Mouse (Mus musculus): ENCODE measurements at regions not wholly inside any gene's neighbourhood (a gene's known extent, or its start where the extent isn't known, plus 50 kb on each side); places are given as distances from the start of the nearest gene placed in this dataset.
"Not testable (repeated sequence)": the region's sequence is repeated elsewhere in the genome, so short reads cannot be mapped to it uniquely, and the experiment has no call there.

GRCm38 (mm10) chr14:120804183-120804848 lies 106.7 kb upstream of the Ipo5 start:
- H3K36me3 ChIP-seq (ENCODE audit: control insufficient read depth, insufficient read depth): no peaks in the 10 kb centered on the region
- TF ChIP-seq CTCF (IDR thresholded peaks at IDR 0.05; ENCODE audit: low read depth): no peak
- no peaks in the 10 kb centered on the region for H3K4me1 ChIP-seq (replicated peaks; ENCODE audit: control insufficient read depth, insufficient read depth, low read length)
- H3K4me2 ChIP-seq (replicated peaks; ENCODE audit: low read depth): no peak overlapping the region
- H3K27me3 ChIP-seq (replicated peaks; ENCODE audit: control insufficient read depth, insufficient read depth, low read length): no peaks in the 10 kb centered on the region
- no peak overlapping the region for H3K9ac ChIP-seq (ENCODE audit: low read depth, low read length)
- ATAC-seq: no peak
- no peak overlapping the region for H3K27ac ChIP-seq (ENCODE audit: low read depth, low read length)
- 43% methylated on average over 7 of the region's 7 CpGs for WGBS
- H3K4me3 ChIP-seq (ENCODE audit: low read depth, low read length): no peak overlapping the region
- H3K9me3 ChIP-seq (ENCODE audit: control insufficient read depth): no peaks in the 10 kb centered on the region

- 67% methylated on average over 6 of the region's 6 CpGs for WGBS
- no peak overlapping the region for H3K4me2 ChIP-seq (replicated peaks; ENCODE audit: low read depth)
- no peak for ATAC-seq
- TF ChIP-seq CTCF (IDR thresholded peaks at IDR 0.05; ENCODE audit: low read depth): no peak
- no peaks in the 10 kb centered on the region for H3K4me1 ChIP-seq (replicated peaks; ENCODE audit: control insufficient read depth, insufficient read depth, low read length)
- no peaks in the 10 kb centered on the region for H3K36me3 ChIP-seq (ENCODE audit: control insufficient read depth, insufficient read depth)
- H3K27me3 ChIP-seq (replicated peaks; ENCODE audit: control insufficient read depth, insufficient read depth, low read length): no peaks in the 10 kb centered on the region
- H3K9ac ChIP-seq (ENCODE audit: low read depth, low read length): no peak overlapping the region
- no peak overlapping the region for H3K27ac ChIP-seq (ENCODE audit: low read depth, low read length)
- no peak overlapping the region for H3K4me3 ChIP-seq (ENCODE audit: low read depth, low read length)
- no peaks in the 10 kb centered on the region for H3K9me3 ChIP-seq (ENCODE audit: control insufficient read depth)
These were observed 105.9 kb upstream of the Ipo5 start for GRCm38 (mm10) chr14:120805137-120805536.

GRCm38 (mm10) chr14:120805816-120806552 lies 105.0 kb upstream of the Ipo5 start:
- H3K4me2 ChIP-seq (replicated peaks; ENCODE audit: low read depth): 0 out of 2 replicates have a peak overlapping the region, but pooled peaks have one; percentile 10
- ATAC-seq: 0 out of 2 replicates have a peak, but pooled peaks have one; percentile 13
- H3K4me3 ChIP-seq (ENCODE audit: low read depth, low read length); H3K27me3 ChIP-seq (replicated peaks; ENCODE audit: control insufficient read depth, insufficient read depth, low read length); H3K27ac ChIP-seq (ENCODE audit: low read depth, low read length); H3K9ac ChIP-seq (ENCODE audit: low read depth, low read length); H3K36me3 ChIP-seq (ENCODE audit: control insufficient read depth, insufficient read depth); H3K4me1 ChIP-seq (replicated peaks; ENCODE audit: control insufficient read depth, insufficient read depth, low read length); H3K9me3 ChIP-seq (ENCODE audit: control insufficient read depth): not testable (repeated sequence)
- WGBS: 42% methylated on average over 12 of the region's 12 CpGs

- no peaks in the 10 kb centered on the region for H3K4me1 ChIP-seq (replicated peaks; ENCODE audit: control insufficient read depth, insufficient read depth, low read length)
- H3K27me3 ChIP-seq (replicated peaks; ENCODE audit: control insufficient read depth, insufficient read depth, low read length): no peaks in the 10 kb centered on the region
- H3K27ac ChIP-seq (ENCODE audit: low read depth, low read length): no peak overlapping the region
- H3K36me3 ChIP-seq (ENCODE audit: control insufficient read depth, insufficient read depth): no peaks in the 10 kb centered on the region
- H3K9me3 ChIP-seq (ENCODE audit: control insufficient read depth): no peaks in the 10 kb centered on the region
- 0 out of 2 replicates have a peak, but pooled peaks have one; percentile 13 for ATAC-seq
- H3K4me3 ChIP-seq (ENCODE audit: low read depth, low read length): no peak overlapping the region
- 0 out of 2 replicates have a peak overlapping the region, but pooled peaks have one; percentile 10 for H3K4me2 ChIP-seq (replicated peaks; ENCODE audit: low read depth)
- 38% methylated on average over 8 of the region's 10 CpGs for WGBS
- H3K9ac ChIP-seq (ENCODE audit: low read depth, low read length): no peak overlapping the region
- no peak for TF ChIP-seq CTCF (IDR thresholded peaks at IDR 0.05; ENCODE audit: low read depth)
These were observed 104.5 kb upstream of the Ipo5 start for GRCm38 (mm10) chr14:120806553-120806893.

- H3K27ac ChIP-seq (ENCODE audit: low read depth, low read length): no peak overlapping the region
- no peak for ATAC-seq
- H3K27me3 ChIP-seq (replicated peaks; ENCODE audit: control insufficient read depth, insufficient read depth, low read length): no peaks in the 10 kb centered on the region
- 88% methylated on average over 6 of the region's 6 CpGs for WGBS
- H3K9ac ChIP-seq (ENCODE audit: low read depth, low read length): no peak overlapping the region
- H3K4me2 ChIP-seq (replicated peaks; ENCODE audit: low read depth): no peak overlapping the region
- H3K9me3 ChIP-seq (ENCODE audit: control insufficient read depth): no peaks in the 10 kb centered on the region
- no peak for TF ChIP-seq CTCF (IDR thresholded peaks at IDR 0.05; ENCODE audit: low read depth)
- H3K4me3 ChIP-seq (ENCODE audit: low read depth, low read length): no peak overlapping the region
- no peaks in the 10 kb centered on the region for H3K36me3 ChIP-seq (ENCODE audit: control insufficient read depth, insufficient read depth)
- H3K4me1 ChIP-seq (replicated peaks; ENCODE audit: control insufficient read depth, insufficient read depth, low read length): no peaks in the 10 kb centered on the region
These were observed 101.7 kb upstream of the Ipo5 start for GRCm38 (mm10) chr14:120809321-120809720.

GRCm38 (mm10) chr14:120813938-120814337 lies 97.1 kb upstream of the Ipo5 start:
- TF ChIP-seq CTCF (IDR thresholded peaks at IDR 0.05; ENCODE audit: low read depth): no peak
- H3K9me3 ChIP-seq (ENCODE audit: control insufficient read depth): no peaks in the 10 kb centered on the region
- H3K27me3 ChIP-seq (replicated peaks; ENCODE audit: control insufficient read depth, insufficient read depth, low read length): no peaks in the 10 kb centered on the region
- no peak overlapping the region for H3K9ac ChIP-seq (ENCODE audit: low read depth, low read length)
- H3K4me2 ChIP-seq (replicated peaks; ENCODE audit: low read depth): no peak overlapping the region
- ATAC-seq: no peak
- WGBS: 85% methylated on average over 9 of the region's 9 CpGs
- H3K4me3 ChIP-seq (ENCODE audit: low read depth, low read length): no peak overlapping the region
- H3K27ac ChIP-seq (ENCODE audit: low read depth, low read length): no peak overlapping the region
- H3K4me1 ChIP-seq (replicated peaks; ENCODE audit: control insufficient read depth, insufficient read depth, low read length): no peaks in the 10 kb centered on the region
- no peaks in the 10 kb centered on the region for H3K36me3 ChIP-seq (ENCODE audit: control insufficient read depth, insufficient read depth)

GRCm38 (mm10) chr14:120815126-120815525 lies 95.9 kb upstream of the Ipo5 start:
- H3K4me1 ChIP-seq (replicated peaks; ENCODE audit: control insufficient read depth, insufficient read depth, low read length); H3K4me3 ChIP-seq (ENCODE audit: low read depth, low read length); H3K9me3 ChIP-seq (ENCODE audit: control insufficient read depth); H3K4me2 ChIP-seq (replicated peaks; ENCODE audit: low read depth); H3K27ac ChIP-seq (ENCODE audit: low read depth, low read length); H3K27me3 ChIP-seq (replicated peaks; ENCODE audit: control insufficient read depth, insufficient read depth, low read length); ATAC-seq; H3K36me3 ChIP-seq (ENCODE audit: control insufficient read depth, insufficient read depth); H3K9ac ChIP-seq (ENCODE audit: low read depth, low read length): not testable (repeated sequence)
- WGBS: 72% methylated on average over 3 of the region's 3 CpGs
